Mouse (Mus musculus) left cerebral cortex, postnatal 10 days (tissue): Measurements from ENCODE around the gene Rftn1. TPM values are rescaled to one million over a fixed set of nuclear protein-coding genes. Genes with fewer than 3 reads are reported as not detected.
A peak's percentile ranks its signal among the peaks of the same experiment; 100 is the strongest.

ENCODE experiments used
- DNase-seq, 2 experiments: peaks; one replicate each; pipeline ENCODE4 v3.0.0; 2021 to 2022; ENCODE audit warnings: low spot score in 2 of 2, mixed read lengths in 1 of 2; ENCODE audit errors: extremely low spot score in 1 of 2
- intact Hi-C: fragments of 180-260 bp; cut with DNase I; formaldehyde crosslinking; loops from one replicate; pipeline ENCODE4 v1.15.1; 2025
- total RNA-seq, 2 experiments: library from RNA; stranded (reverse); gene quantifications; 2 replicates each; pipeline ENCODE4 v1.2.3; 2021

The Rftn1 gene
- total RNA-seq, 2 experiments from 2014 or later: 12.5 to 13.2 TPM

- DNase-seq: no peak
- intact Hi-C loops: no loop called here
These were observed 135.2 kb downstream of the Rftn1 start for GRCm38 (mm10) chr17:50055154-50055756.

GRCm38 (mm10) chr17:50054586-50054985 lies 135.9 kb downstream of the Rftn1 start:
- intact Hi-C loops: no loop called here
- peak in 1 of 2 experiments; percentile 12 for DNase-seq

- no peak for DNase-seq
- intact Hi-C loops: no loop called here
These were observed 136.5 kb downstream of the Rftn1 start for GRCm38 (mm10) chr17:50053961-50054360.

GRCm38 (mm10) chr17:50052741-50053468 lies 137.6 kb downstream of the Rftn1 start:
- intact Hi-C loops: no loop called here
- no peak for DNase-seq

GRCm38 (mm10) chr17:50050456-50050855 lies 140.0 kb downstream of the Rftn1 start:
- DNase-seq: no peak
- intact Hi-C loops: no loop called here

- no peak for DNase-seq
- intact Hi-C loops: no loop called here
These were observed 142.3 kb downstream of the Rftn1 start for GRCm38 (mm10) chr17:50048209-50048608.

GRCm38 (mm10) chr17:50047182-50047581 lies 143.3 kb downstream of the Rftn1 start:
- no peak for DNase-seq

GRCm38 (mm10) chr17:50040727-50041410 lies 149.6 kb downstream of the Rftn1 start:
- DNase-seq: no peak
- intact Hi-C loops: no loop called here

More at GRCm38 (mm10) chr17:50047182-50047581, 143.3 kb downstream of the Rftn1 start:
- intact Hi-C loops: no loop called here

- DNase-seq: no peak
- intact Hi-C loops: no loop called here
These were observed 152.4 kb downstream of the Rftn1 start for GRCm38 (mm10) chr17:50037882-50038665.

- no peak for DNase-seq
- intact Hi-C loops: no loop called here
These were observed 153.1 kb downstream of the Rftn1 start for GRCm38 (mm10) chr17:50037416-50037815.

GRCm38 (mm10) chr17:50036751-50037385 lies 153.6 kb downstream of the Rftn1 start:
- intact Hi-C loops: no loop called here
- DNase-seq: no peak

- peak in 1 of 2 experiments; percentile 45 for DNase-seq
- intact Hi-C loops: no loop called here
These were observed 156.8 kb downstream of the Rftn1 start for GRCm38 (mm10) chr17:50033698-50034097.

- intact Hi-C loops: no loop called here
- DNase-seq: no peak
These were observed 158.7 kb downstream of the Rftn1 start for GRCm38 (mm10) chr17:50031548-50032491.

- intact Hi-C loops: no loop called here
- no peak for DNase-seq
These were observed 164.8 kb downstream of the Rftn1 start for GRCm38 (mm10) chr17:50025651-50026050.

- DNase-seq: peak in 1 of 2 experiments; percentile 42
- intact Hi-C loops: no loop called here
These were observed 165.3 kb downstream of the Rftn1 start for GRCm38 (mm10) chr17:50025173-50025626.

- intact Hi-C loops: no loop called here
- DNase-seq: no peak
These were observed 169.1 kb downstream of the Rftn1 start for GRCm38 (mm10) chr17:50021400-50021799.

- intact Hi-C loops: no loop called here
- DNase-seq: peak; percentile 8 to 47
These were observed 170.1 kb downstream of the Rftn1 start for GRCm38 (mm10) chr17:50020211-50021001.
